In genomic region chr17:47738879-47739798, GRCm38 (mm10) we compare ENCODE assay signal across 8 mouse cellular contexts. TPM values are rescaled to one million over a fixed set of nuclear protein-coding genes. Genes with fewer than 3 reads are reported as not detected.
A peak's percentile ranks its signal among the peaks of the same experiment; 100 is the strongest.
DNase-seq lines count a peak whose midpoint lies in the region; ATAC-seq and TF ChIP-seq lines count a peak whose summit lies in the region.

No protein-coding gene starts in this region.

- peaks cover 10% of the 10 kb centered on the region for H3K4me1 ChIP-seq in heart, adult 2 months (ENCODE audit: control insufficient read depth, insufficient read depth, low read length)
- H3K4me1 ChIP-seq in forebrain, embryonic 10.5 days = peaks cover 34% of the 10 kb centered on the region
- peaks cover 4% of the 10 kb centered on the region; the same call in 1 of the 2 replicates for H3K4me1 ChIP-seq in lung, postnatal 0 days (ENCODE audit: insufficient read depth, low read depth, low read length)
- peaks cover 31% of the 10 kb centered on the region; the same call in 1 of the 2 replicates for H3K4me1 ChIP-seq in spleen, adult 2 months (ENCODE audit: control insufficient read depth, insufficient read depth, insufficient read length)

- no peak for TF ChIP-seq POLR2A in heart, adult 2 months (IDR thresholded peaks at IDR 0.05; ENCODE audit: insufficient read depth, low read depth, low read length)
- peak; percentile 67; the same call in 1 of the 2 replicates for TF ChIP-seq POLR2A in spleen, adult 2 months (IDR thresholded peaks at IDR 0.05; ENCODE audit: low read depth, low read length)

- peak overlapping the region; percentile 99 for H3K4me2 ChIP-seq in lung, postnatal 0 days (replicated peaks; ENCODE audit: low read depth, low read length)

- peak overlapping the region; percentile 90 for H3K4me3 ChIP-seq in heart, adult 2 months
- H3K4me3 ChIP-seq in forebrain, embryonic 10.5 days = peak overlapping the region; percentile 68
- peak overlapping the region; percentile 85 for H3K4me3 ChIP-seq in lung, postnatal 0 days (ENCODE audit: low read depth, low read length)
- peak overlapping the region; percentile 82 for H3K4me3 ChIP-seq in spleen, adult 2 months (ENCODE audit: extremely low read depth, insufficient read depth, insufficient read length)

- TF ChIP-seq CTCF in heart, adult 2 months (IDR thresholded peaks at IDR 0.05) = no peak
- no peak for TF ChIP-seq CTCF in lung, postnatal 0 days (IDR thresholded peaks at IDR 0.05)
- TF ChIP-seq CTCF in spleen, adult 2 months (IDR thresholded peaks at IDR 0.05; ENCODE audit: extremely low read depth, insufficient read depth, insufficient read length, insufficient replicate concordance) = no peak

- 25% methylated on average over 20 of the region's 20 CpGs for WGBS in heart, adult 2 months
- WGBS in forebrain, embryonic 10.5 days = 2% methylated on average over 20 of the region's 20 CpGs
- 19% methylated on average over 19 of the region's 20 CpGs for WGBS in lung, postnatal 0 days
- 9% methylated on average over 20 of the region's 20 CpGs for WGBS in spleen, adult 2 months

- intact Hi-C loops in heart, adult 2 months (cut with DNase I) = no loop called here
- intact Hi-C loops in left cerebral cortex, postnatal 4 days (cut with DNase I) = no loop called here

- ATAC-seq in lung, postnatal 0 days = no peak

- H3K27me3 ChIP-seq in heart, adult 2 months (ENCODE audit: control insufficient read depth, insufficient read depth, low read length) = no peaks in the 10 kb centered on the region
- peaks cover 59% of the 10 kb centered on the region for H3K27me3 ChIP-seq in forebrain, embryonic 10.5 days (ENCODE audit: poor library complexity, severe bottlenecking)
- H3K27me3 ChIP-seq in lung, postnatal 0 days (replicated peaks; ENCODE audit: insufficient read depth, low read length) = no peaks in the 10 kb centered on the region
- H3K27me3 ChIP-seq in spleen, adult 2 months (ENCODE audit: control insufficient read depth, insufficient read depth, low read length) = no peaks in the 10 kb centered on the region

- H3K79me2 ChIP-seq in heart, adult 2 months (replicated peaks; ENCODE audit: control insufficient read depth, insufficient read depth, low read length) = peaks cover 1% of the 10 kb centered on the region; the same call in 1 of the 2 replicates

- no peak for TF ChIP-seq EP300 in heart, adult 2 months (IDR thresholded peaks at IDR 0.05; ENCODE audit: insufficient read depth, low read depth, low read length)
- no peak for TF ChIP-seq EP300 in lung, postnatal 0 days (IDR thresholded peaks at IDR 0.05)

- DNase-seq in heart, adult 2 months = peak; percentile 35 to 49
- DNase-seq in heart, adult 8-10 months (ENCODE audit: low spot score) = no peak
- DNase-seq in forebrain, embryonic 10.5 days (ENCODE audit: extremely low spot score, low spot score) = no peak
- peak; percentile 64 for DNase-seq in kidney, adult 11 months
- no peak for DNase-seq in lung, postnatal 0 days (ENCODE audit: low spot score)
- DNase-seq in spleen, adult 2 months (ENCODE audit: low read depth in 1 of 2, low spot score in 2 of 2) = peak; percentile 45 to 84
- DNase-seq in left cerebral cortex, postnatal 4 days = no peak
- no peak for DNase-seq in layer of hippocampus, postnatal 36 days

- H3K9ac ChIP-seq in heart, adult 2 months (ENCODE audit: low read depth, low read length) = peak overlapping the region; percentile 98
- peak overlapping the region; percentile 12; the same call in 1 of the 2 replicates for H3K9ac ChIP-seq in lung, postnatal 0 days (replicated peaks; ENCODE audit: low read depth)

- no peaks in the 10 kb centered on the region for H3K36me3 ChIP-seq in heart, adult 2 months (ENCODE audit: control insufficient read depth, insufficient read depth, low read length)
- H3K36me3 ChIP-seq in forebrain, embryonic 10.5 days (replicated peaks) = no peaks in the 10 kb centered on the region
- H3K36me3 ChIP-seq in lung, postnatal 0 days (ENCODE audit: insufficient read depth, low read length) = no peaks in the 10 kb centered on the region
- 0 out of 2 replicates have a peak, but pooled peaks cover under 1% of the 10 kb centered on the region for H3K36me3 ChIP-seq in spleen, adult 2 months (ENCODE audit: control insufficient read depth, insufficient read depth, low read length)

- no peaks in the 10 kb centered on the region for H3K9me3 ChIP-seq in forebrain, embryonic 10.5 days
- no peaks in the 10 kb centered on the region for H3K9me3 ChIP-seq in lung, postnatal 0 days (ENCODE audit: low read length)

- peak overlapping the region; percentile 99 for H3K27ac ChIP-seq in heart, adult 2 months
- peak overlapping the region; percentile 71 for H3K27ac ChIP-seq in forebrain, embryonic 10.5 days
- H3K27ac ChIP-seq in lung, postnatal 0 days (ENCODE audit: low read length) = no peak overlapping the region
- H3K27ac ChIP-seq in spleen, adult 2 months (ENCODE audit: insufficient read depth, low read length) = peak overlapping the region; percentile 98

RNA-seq across cellular contexts. Expression of gene Tfeb, which starts 2.3 kb away (rescaled TPM):
- 10 to 100 TPM; 36.8 to 42.7 TPM for total RNA-seq in heart, adult 2 months (2021)
- polyA plus RNA-seq in heart, adult 2 months (2012; rRNA removed) = 33.5 and 35.1 TPM in 2 replicates
- 10 to 100 TPM; 36.9 to 42.6 (median 39.1) TPM for total RNA-seq in heart, adult 8-10 months (2022)
- polyA plus RNA-seq in forebrain, embryonic 10.5 days (2016; fragmentation: Nextera tagmentation; extraction: Ambion mirVana) = 1.9 and 2.2 TPM in 2 replicates
- 17.8 and 21.3 TPM in 2 replicates for polyA plus RNA-seq in lung, postnatal 0 days (2015; fragmentation: Nextera tagmentation; extraction: Ambion mirVana)
- polyA plus RNA-seq in spleen, adult 2 months (2012; rRNA removed) = 110 and 131 TPM in 2 replicates
- 1 to 10 TPM; 5.0 to 5.7 TPM for total RNA-seq in left cerebral cortex, postnatal 4 days (2021)
- total RNA-seq in layer of hippocampus, postnatal 36 days (2021) = 10 to 100 TPM; 11.5 to 13.9 TPM

RNA-seq across cellular contexts. Expression of gene Pgc, which starts 12.5 kb away (rescaled TPM):
- total RNA-seq in heart, adult 2 months (2021) = not detected
- 0.59 TPM in 2 replicates for polyA plus RNA-seq in heart, adult 2 months (2012; rRNA removed)
- not detected for total RNA-seq in heart, adult 8-10 months (2022)
- polyA plus RNA-seq in forebrain, embryonic 10.5 days (2016; fragmentation: Nextera tagmentation; extraction: Ambion mirVana) = not detected in 2 replicates
- polyA plus RNA-seq in lung, postnatal 0 days (2015; fragmentation: Nextera tagmentation; extraction: Ambion mirVana) = 22.6 and 25.4 TPM in 2 replicates
- 0.18 TPM in 1 of 2 replicates, not detected in the other for polyA plus RNA-seq in spleen, adult 2 months (2012; rRNA removed)
- total RNA-seq in left cerebral cortex, postnatal 4 days (2021) = not detected
- total RNA-seq in layer of hippocampus, postnatal 36 days (2021) = not detected

RNA-seq across cellular contexts. Expression of gene Prickle4, which starts 44.6 kb away (rescaled TPM):
- total RNA-seq in heart, adult 2 months (2021) = 1 to 10 TPM; 3.7 to 3.9 TPM
- polyA plus RNA-seq in heart, adult 2 months (2012; rRNA removed) = 4.0 and 8.3 TPM in 2 replicates
- total RNA-seq in heart, adult 8-10 months (2022) = 1 to 10 TPM; 3.0 to 5.6 (median 3.7) TPM
- polyA plus RNA-seq in forebrain, embryonic 10.5 days (2016; fragmentation: Nextera tagmentation; extraction: Ambion mirVana) = 0.70 and 0.90 TPM in 2 replicates
- 0.94 and 1.9 TPM in 2 replicates for polyA plus RNA-seq in lung, postnatal 0 days (2015; fragmentation: Nextera tagmentation; extraction: Ambion mirVana)
- polyA plus RNA-seq in spleen, adult 2 months (2012; rRNA removed) = 0.83 and 1.7 TPM in 2 replicates
- 1 to 10 TPM; 2.4 to 6.8 TPM for total RNA-seq in left cerebral cortex, postnatal 4 days (2021)
- 1 to 10 TPM; 3.9 to 4.4 TPM for total RNA-seq in layer of hippocampus, postnatal 36 days (2021)

RNA-seq across cellular contexts. Expression of gene Gm21981, which starts 44.9 kb away (rescaled TPM):
- total RNA-seq in heart, adult 2 months (2021) = under 1 TPM; 0.78 to 0.89 TPM
- 0.73 and 1.2 TPM in 2 replicates for polyA plus RNA-seq in heart, adult 2 months (2012; rRNA removed)
- under 1 TPM; 0.31 to 0.68 (median 0.48) TPM for total RNA-seq in heart, adult 8-10 months (2022)
- 0.14 and 0.22 TPM in 2 replicates for polyA plus RNA-seq in forebrain, embryonic 10.5 days (2016; fragmentation: Nextera tagmentation; extraction: Ambion mirVana)
- 0.18 and 0.42 TPM in 2 replicates for polyA plus RNA-seq in lung, postnatal 0 days (2015; fragmentation: Nextera tagmentation; extraction: Ambion mirVana)
- polyA plus RNA-seq in spleen, adult 2 months (2012; rRNA removed) = 0.26 and 0.50 TPM in 2 replicates
- total RNA-seq in left cerebral cortex, postnatal 4 days (2021) = 1 to 10 TPM; 3.6 to 7.4 TPM
- 1 to 10 TPM; 3.3 to 3.4 TPM for total RNA-seq in layer of hippocampus, postnatal 36 days (2021)

RNA-seq across cellular contexts. Expression of gene Frs3, which starts 50.3 kb away (rescaled TPM):
- 1 to 10 TPM; 4.8 to 5.2 TPM for total RNA-seq in heart, adult 2 months (2021)
- polyA plus RNA-seq in heart, adult 2 months (2012; rRNA removed) = 10.8 and 11.7 TPM in 2 replicates
- total RNA-seq in heart, adult 8-10 months (2022) = 1 to 10 TPM; 4.8 to 7.5 (median 4.9) TPM
- 7.5 and 8.6 TPM in 2 replicates for polyA plus RNA-seq in forebrain, embryonic 10.5 days (2016; fragmentation: Nextera tagmentation; extraction: Ambion mirVana)
- 4.1 TPM in 2 replicates for polyA plus RNA-seq in lung, postnatal 0 days (2015; fragmentation: Nextera tagmentation; extraction: Ambion mirVana)
- polyA plus RNA-seq in spleen, adult 2 months (2012; rRNA removed) = 4.7 and 5.9 TPM in 2 replicates
- total RNA-seq in left cerebral cortex, postnatal 4 days (2021) = 10 to 100 TPM; 32.4 to 35.4 TPM
- total RNA-seq in layer of hippocampus, postnatal 36 days (2021) = 10 to 100 TPM; 24.2 to 25.9 TPM

Comparison
In these comparisons a context has a peak if more than half of its experiments do, and no peak if none do; other contexts are left out.
1. DNase-seq: peak in heart, adult 2 months (2 of 2), kidney, adult 11 months (single experiment) and spleen, adult 2 months (2 of 2); none in heart, adult 8-10 months (single experiment), forebrain, embryonic 10.5 days (single experiment), lung, postnatal 0 days (single experiment), left cerebral cortex, postnatal 4 days (single experiment) and layer of hippocampus, postnatal 36 days (0 of 2).
2. Peak in every context shown above with its lines, with median percentiles within 50 percentile points of each other: H3K4me3 ChIP-seq.